Mouse (Mus musculus) ES-Bruce4 (cell line): ENCODE data around the gene Ppp1r13b. TPM values are rescaled to one million over a fixed set of nuclear protein-coding genes. Genes with fewer than 3 reads are reported as not detected.

Experiments used
- H3K27ac ChIP-seq: 2 replicates; pipeline ENCODE4 v1.5.1; 2012; ENCODE audit warnings: low read length, inconsistent platforms; ENCODE audit not compliant: insufficient read depth
- H3K27me3 ChIP-seq: 2 replicates; pipeline ENCODE4 v1.6.1; 2012; ENCODE audit warnings: mild to moderate bottlenecking, low read length, inconsistent platforms; ENCODE audit not compliant: control insufficient read depth, poor library complexity, insufficient read depth, severe bottlenecking
- H3K36me3 ChIP-seq: 2 replicates; pipeline ENCODE4 v1.6.1; 2012; ENCODE audit warnings: inconsistent platforms, mild to moderate bottlenecking, low read length, moderate library complexity; ENCODE audit not compliant: control insufficient read depth, poor library complexity, insufficient read depth, severe bottlenecking
- H3K4me1 ChIP-seq: one replicate; pipeline ENCODE4 v1.8.1; 2011; ENCODE audit warnings: low read length; ENCODE audit not compliant: control insufficient read depth, insufficient read depth
- H3K4me3 ChIP-seq: 2 replicates; pipeline ENCODE4 v1.5.1; 2011; ENCODE audit warnings: low read depth, mild to moderate bottlenecking, low read length
- H3K9ac ChIP-seq: 2 replicates; pipeline ENCODE4 v1.6.1; 2012; ENCODE audit warnings: low read depth, mild to moderate bottlenecking, inconsistent platforms; ENCODE audit not compliant: poor library complexity, severe bottlenecking
- H3K9me3 ChIP-seq: replicated peaks from 2 replicates; pipeline ENCODE4 v1.6.1; 2012; ENCODE audit warnings: mild to moderate bottlenecking, low read length, inconsistent platforms; ENCODE audit not compliant: control insufficient read depth, poor library complexity, insufficient read depth, severe bottlenecking
- CTCF ChIP-seq: IDR thresholded peaks from one replicate; pipeline ENCODE4 v1.8.1; 2011; ENCODE audit warnings: low read depth, low read length
- EP300 ChIP-seq: IDR thresholded peaks from 2 replicates; pipeline ENCODE4 v1.6.1; 2011; ENCODE audit warnings: low read depth, low read length; ENCODE audit not compliant: insufficient read depth
- POLR2A ChIP-seq: IDR thresholded peaks from one replicate; pipeline ENCODE4 v1.8.1; 2011; ENCODE audit warnings: low read length; ENCODE audit not compliant: insufficient read depth
- polyA plus RNA-seq: library from polyadenylated mRNA; stranded (reverse); fragments of >200 nt; gene quantifications from 2 replicates; pipeline ENCODE4 v1.2.4, GENCODE M21; 2011; ENCODE audit warnings: low read depth; ENCODE audit not compliant: missing spikeins, insufficient read depth, insufficient read length

Ppp1r13b gene
- polyA plus RNA-seq, 1 experiment, result 8.9 TPM

DNA sequence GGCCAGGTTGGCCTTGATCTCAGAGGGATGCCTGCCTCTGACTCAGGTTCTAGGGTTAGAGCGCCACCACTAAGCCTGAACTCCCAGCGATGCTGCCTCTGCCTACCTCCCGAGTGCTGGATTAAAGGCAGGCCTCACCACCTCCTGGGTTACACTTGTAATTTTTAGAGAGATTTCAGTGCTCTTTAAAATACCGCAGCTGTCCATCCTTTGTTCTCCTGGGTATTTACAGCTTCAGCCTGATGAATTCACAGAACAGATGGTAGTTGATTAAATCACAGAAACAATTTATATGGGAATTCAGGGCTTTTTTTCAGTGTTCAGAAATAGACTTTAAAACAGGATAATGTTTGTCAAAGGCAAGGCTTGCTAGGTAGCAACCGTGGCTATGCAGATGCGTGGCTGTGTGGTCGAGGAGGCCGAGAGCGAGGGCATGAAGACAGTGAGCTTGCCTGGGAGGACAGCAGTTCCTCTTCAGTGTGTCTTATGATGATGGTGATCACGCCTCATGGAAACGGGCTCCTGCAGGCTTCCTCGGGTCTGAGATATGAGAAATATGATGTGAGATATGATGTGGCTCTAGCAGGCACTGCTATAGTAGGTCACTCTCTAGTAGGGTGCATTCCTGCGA lies 116.3 kb downstream of the Ppp1r13b start:
- TF ChIP-seq CTCF (no peak), POLR2A (no peak), EP300 (no peak)
- no peak overlapping the region for H3K4me3 ChIP-seq
- no peak overlapping the region for H3K9ac ChIP-seq
- no peaks in the 10 kb centered on the region for H3K4me1 ChIP-seq
- no peaks in the 10 kb centered on the region for H3K9me3 ChIP-seq
- H3K27me3 ChIP-seq, result no peaks in the 10 kb centered on the region
- no peak overlapping the region for H3K27ac ChIP-seq
- H3K36me3 ChIP-seq, result 0 out of 2 replicates have a peak, but pooled peaks cover 2% of the 10 kb centered on the region

DNA sequence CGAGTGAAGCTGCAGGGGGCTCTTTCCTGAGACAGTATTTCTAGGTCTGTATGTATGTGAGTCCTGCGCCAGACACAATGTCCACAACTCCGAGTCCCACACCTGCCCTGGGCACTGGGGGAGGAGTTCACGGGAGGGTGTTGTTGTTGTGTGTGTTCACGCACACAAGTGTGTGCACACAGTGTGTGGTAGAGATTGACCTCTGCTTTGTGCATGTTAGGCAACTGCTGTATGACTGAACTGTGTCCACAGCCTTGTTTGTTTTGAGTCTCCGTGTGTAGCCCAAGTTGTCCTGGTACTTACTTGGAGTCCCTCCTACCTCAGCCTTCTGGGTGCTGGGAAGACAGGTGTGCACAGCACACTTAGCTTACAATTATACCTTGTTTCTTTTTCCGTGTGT lies 117.3 kb downstream of the Ppp1r13b start:
- Histone ChIP-seq H3K36me3 (peaks cover 3% of the 10 kb centered on the region; the same call in 1 of the 2 replicates), H3K9ac (no peak overlapping the region), H3K9me3 (no peaks in the 10 kb centered on the region), H3K27me3 (no peaks in the 10 kb centered on the region), H3K4me3 (no peak overlapping the region), H3K27ac (no peak overlapping the region), H3K4me1 (no peaks in the 10 kb centered on the region)
- TF ChIP-seq CTCF, result no peak
- no peak for TF ChIP-seq POLR2A
- no peak for TF ChIP-seq EP300

- Histone ChIP-seq H3K4me1 (peaks cover 2% of the 10 kb centered on the region), H3K9ac (no peak overlapping the region), H3K27me3 (no peaks in the 10 kb centered on the region), H3K36me3 (peaks cover 3% of the 10 kb centered on the region; the same call in 1 of the 2 replicates), H3K4me3 (no peak overlapping the region), H3K9me3 (no peaks in the 10 kb centered on the region), H3K27ac (no peak overlapping the region)
- no peak for TF ChIP-seq CTCF
Observed at GRCm38 (mm10) chr12:111790090-111790489, 117.8 kb downstream of the Ppp1r13b start.

GRCm38 (mm10) chr12:111787015-111787414 lies 120.9 kb downstream of the Ppp1r13b start:
- H3K9me3 ChIP-seq, result no peaks in the 10 kb centered on the region
- TF ChIP-seq EP300, result no peak
- TF ChIP-seq POLR2A, result no peak
- no peak for TF ChIP-seq CTCF

GRCm38 (mm10) chr12:111785174-111785573 lies 122.7 kb downstream of the Ppp1r13b start:
- H3K27me3 ChIP-seq, result no peaks in the 10 kb centered on the region
- peak overlapping the region; percentile 27; the same call in 1 of the 2 replicates for H3K4me3 ChIP-seq
- no peak overlapping the region for H3K9ac ChIP-seq
- H3K4me1 ChIP-seq, result peaks cover 4% of the 10 kb centered on the region
- no peak overlapping the region for H3K27ac ChIP-seq
- H3K36me3 ChIP-seq, result peaks cover 13% of the 10 kb centered on the region
- no peak for TF ChIP-seq POLR2A
- 0 out of 2 replicates have a peak, but pooled peaks have one; percentile 22 for TF ChIP-seq EP300
- no peaks in the 10 kb centered on the region for H3K9me3 ChIP-seq

More at GRCm38 (mm10) chr12:111787015-111787414, 120.9 kb downstream of the Ppp1r13b start:
- Histone ChIP-seq H3K27me3 (no peaks in the 10 kb centered on the region), H3K4me1 (peaks cover 4% of the 10 kb centered on the region), H3K36me3 (peaks cover 6% of the 10 kb centered on the region; the same call in 1 of the 2 replicates), H3K9ac (no peak overlapping the region), H3K4me3 (no peak overlapping the region), H3K27ac (no peak overlapping the region)

- Histone ChIP-seq H3K9ac (no peak overlapping the region), H3K4me1 (peaks cover 2% of the 10 kb centered on the region), H3K36me3 (peaks cover 21% of the 10 kb centered on the region), H3K9me3 (no peaks in the 10 kb centered on the region), H3K27ac (no peak overlapping the region), H3K4me3 (no peak overlapping the region), H3K27me3 (no peaks in the 10 kb centered on the region)
- TF ChIP-seq POLR2A (no peak), CTCF (peak; percentile 73)
Observed at GRCm38 (mm10) chr12:111779544-111779943, 128.4 kb downstream of the Ppp1r13b start.

Other genes starting within 250 kb of the Ppp1r13b start
- gene Ckb, start 235.8 kb downstream of the Ppp1r13b start, polyA plus RNA-seq, result 140 and 147 TPM in 2 replicates
- gene Trmt61a, start 230.0 kb downstream of the Ppp1r13b start, polyA plus RNA-seq, result 13.0 and 14.8 TPM in 2 replicates
- 13.4 and 14.6 TPM in 2 replicates for gene Bag5, start 194.9 kb downstream of the Ppp1r13b start, polyA plus RNA-seq
- 49.1 and 49.4 TPM in 2 replicates for gene Apopt1, start 194.8 kb downstream of the Ppp1r13b start, polyA plus RNA-seq
- gene Klc1, start 149.3 kb downstream of the Ppp1r13b start, polyA plus RNA-seq, result 92.2 and 92.5 TPM in 2 replicates
- 13.9 and 14.3 TPM in 2 replicates for gene Xrcc3, start 94.2 kb downstream of the Ppp1r13b start, polyA plus RNA-seq
- 36.0 and 37.0 TPM in 2 replicates for gene Zfyve21, start 93.9 kb downstream of the Ppp1r13b start, polyA plus RNA-seq
- gene Atp5mpl, start 58.9 kb upstream of the Ppp1r13b start, polyA plus RNA-seq, result 386 and 394 TPM in 2 replicates
- not detected in 2 replicates for gene Tdrd9, start 63.4 kb upstream of the Ppp1r13b start, polyA plus RNA-seq
- gene Rd3l, start 73.2 kb upstream of the Ppp1r13b start, polyA plus RNA-seq, result not detected in 2 replicates
- gene Aspg, start 198.6 kb upstream of the Ppp1r13b start, polyA plus RNA-seq, result 7.0 and 7.7 TPM in 2 replicates
- 3.6 and 3.9 TPM in 2 replicates for gene Kif26a, start 238.1 kb upstream of the Ppp1r13b start, polyA plus RNA-seq